Mouse (Mus musculus) MEL (cell line): Measurements from ENCODE around the gene D5Ertd579e. TPM values are rescaled to one million over a fixed set of nuclear protein-coding genes. Genes with fewer than 3 reads are reported as not detected.

Experiments used
- DNase-seq: peaks from one replicate; pipeline ENCODE4 v3.0.0; 2011; ENCODE audit warnings: low read depth, low spot score
- H3K27ac ChIP-seq: 2 replicates; pipeline ENCODE4 v1.5.1; 2012; ENCODE audit warnings: low read depth, mild to moderate bottlenecking, control low read depth, low read length, moderate library complexity; ENCODE audit not compliant: control insufficient read depth
- H3K27me3 ChIP-seq, 2 experiments: fragments of 150-350 bp in 1 of 2; sonication (generic) in 1 of 2; 2 replicates each; pipeline ENCODE4 v1.6.1; 2012; ENCODE audit warnings: low read length in 2 of 2, mild to moderate bottlenecking in 2 of 2, improper control_type of control experiment in 1 of 2, moderate library complexity in 1 of 2; ENCODE audit not compliant: insufficient read depth in 2 of 2, control insufficient read depth in 1 of 2
- H3K36me3 ChIP-seq, 2 experiments: 2 replicates each; pipeline ENCODE4 v1.6.1; 2012 to 2014; ENCODE audit warnings: low read length in 2 of 2, improper control_type of control experiment in 1 of 2, inconsistent platforms in 1 of 2, mild to moderate bottlenecking in 1 of 2; ENCODE audit not compliant: insufficient read depth in 2 of 2, control insufficient read depth in 1 of 2
- H3K4me1 ChIP-seq, 2 experiments: fragments of 150-350 bp in 1 of 2; sonication (generic) in 1 of 2; 2 replicates each; pipeline ENCODE4 v1.6.1; 2012; ENCODE audit warnings: low read length in 2 of 2, improper control_type of control experiment in 1 of 2, mild to moderate bottlenecking in 1 of 2; ENCODE audit not compliant: insufficient read depth in 2 of 2, control insufficient read depth in 1 of 2
- H3K4me3 ChIP-seq, 2 experiments: fragments of 150-350 bp in 1 of 2; sonication (generic) in 1 of 2; 2 replicates each; pipeline ENCODE4 v1.5.1; 2012; ENCODE audit warnings: low read depth in 2 of 2, low read length in 2 of 2, mild to moderate bottlenecking in 2 of 2, moderate library complexity in 2 of 2, control low read depth in 1 of 2, improper control_type of control experiment in 1 of 2; ENCODE audit not compliant: control insufficient read depth in 1 of 2, insufficient read depth in 1 of 2
- H3K79me2 ChIP-seq: 2 replicates; pipeline ENCODE4 v1.6.1; 2012; ENCODE audit warnings: mild to moderate bottlenecking, low read length, moderate library complexity; ENCODE audit not compliant: control insufficient read depth, poor library complexity, insufficient read depth
- H3K9ac ChIP-seq: 2 replicates; pipeline ENCODE4 v1.6.1; 2012; ENCODE audit warnings: low read depth, mild to moderate bottlenecking, control low read depth, low read length, moderate library complexity; ENCODE audit not compliant: control insufficient read depth, poor library complexity, severe bottlenecking
- H3K9me3 ChIP-seq: fragments of 150-350 bp; sonication (generic); replicated peaks from 2 replicates; pipeline ENCODE4 v1.6.1; 2012; ENCODE audit warnings: mild to moderate bottlenecking, low read length, improper control_type of control experiment, moderate library complexity; ENCODE audit not compliant: insufficient read depth
- BHLHE40 ChIP-seq: IDR thresholded peaks from 2 replicates; pipeline ENCODE4 v1.6.1; 2012; ENCODE audit warnings: low read depth, mild to moderate bottlenecking, inconsistent platforms, low read length, improper control_type of control experiment, borderline replicate concordance
- CHD1 ChIP-seq: IDR thresholded peaks from 2 replicates; pipeline ENCODE4 v1.6.1; 2012; ENCODE audit warnings: low read depth, mild to moderate bottlenecking, inconsistent platforms, low read length, improper control_type of control experiment
- CHD2 ChIP-seq: IDR thresholded peaks from 2 replicates; pipeline ENCODE4 v1.6.1; 2011; ENCODE audit warnings: low read length, improper control_type of control experiment
- E2F4 ChIP-seq: IDR thresholded peaks from 2 replicates; pipeline ENCODE4 v1.6.1; 2011; ENCODE audit warnings: low read depth, low read length, improper control_type of control experiment, borderline replicate concordance
- EP300 ChIP-seq, 2 experiments: IDR thresholded peaks; 2 replicates each; pipeline ENCODE4 v1.6.1; 2011; ENCODE audit warnings: improper control_type of control experiment in 2 of 2, low read length in 2 of 2, low read depth in 1 of 2, mild to moderate bottlenecking in 1 of 2
- GABPA ChIP-seq: IDR thresholded peaks from 2 replicates; pipeline ENCODE4 v1.6.1; 2012; ENCODE audit warnings: low read depth, mild to moderate bottlenecking, inconsistent platforms, low read length, improper control_type of control experiment, moderate library complexity
- GATA1 ChIP-seq: IDR thresholded peaks from 2 replicates; pipeline ENCODE4 v1.6.1; 2011; ENCODE audit warnings: low read depth, low read length, improper control_type of control experiment
- JUND ChIP-seq: IDR thresholded peaks from 2 replicates; pipeline ENCODE4 v1.6.1; 2011; ENCODE audit warnings: low read depth, mild to moderate bottlenecking, improper control_type of control experiment, low read length
- MAFK ChIP-seq: IDR thresholded peaks from 2 replicates; pipeline ENCODE4 v1.6.1; 2011; ENCODE audit warnings: low read depth, mild to moderate bottlenecking, low read length, improper control_type of control experiment, borderline replicate concordance
- MAX ChIP-seq: IDR thresholded peaks from 2 replicates; pipeline ENCODE4 v1.6.1; 2011; ENCODE audit warnings: low read length, improper control_type of control experiment
- MAZ ChIP-seq: IDR thresholded peaks from 2 replicates; pipeline ENCODE4 v1.6.1; 2012; ENCODE audit warnings: low read depth, mild to moderate bottlenecking, inconsistent platforms, low read length, improper control_type of control experiment
- MEF2A ChIP-seq: IDR thresholded peaks from 2 replicates; pipeline ENCODE4 v1.6.1; 2014; ENCODE audit warnings: low read depth, mild to moderate bottlenecking, inconsistent platforms, low read length, improper control_type of control experiment; ENCODE audit not compliant: poor library complexity, insufficient replicate concordance, severe bottlenecking; ENCODE audit errors: extremely low read depth
- MXI1 ChIP-seq: IDR thresholded peaks from 2 replicates; pipeline ENCODE4 v1.6.1; 2011; ENCODE audit warnings: mild to moderate bottlenecking, low read depth, low read length, improper control_type of control experiment
- MYB ChIP-seq: IDR thresholded peaks from 2 replicates; pipeline ENCODE4 v1.6.1; 2011; ENCODE audit warnings: mild to moderate bottlenecking, low read depth, low read length, improper control_type of control experiment
- MYC ChIP-seq: IDR thresholded peaks from 2 replicates; pipeline ENCODE4 v1.6.1; 2011; ENCODE audit warnings: low read depth, mild to moderate bottlenecking, low read length, improper control_type of control experiment, moderate library complexity
- NELFE ChIP-seq: IDR thresholded peaks from 2 replicates; pipeline ENCODE4 v1.6.1; 2011; ENCODE audit warnings: low read depth, low read length, improper control_type of control experiment
- POLR2A ChIP-seq, 2 experiments: IDR thresholded peaks; 2 replicates each; pipeline ENCODE4 v1.6.1; 2011 to 2012; ENCODE audit warnings: low read length in 2 of 2, mild to moderate bottlenecking in 2 of 2, control low read depth in 1 of 2, improper control_type of control experiment in 1 of 2, low read depth in 1 of 2, moderate library complexity in 1 of 2; ENCODE audit not compliant: control insufficient read depth in 1 of 2, insufficient read depth in 1 of 2, poor library complexity in 1 of 2
- POLR2AphosphoS2 ChIP-seq: IDR thresholded peaks from 2 replicates; pipeline ENCODE4 v1.6.1; 2011; ENCODE audit warnings: low read length, improper control_type of control experiment
- POLR2AphosphoS5 ChIP-seq: IDR thresholded peaks from 2 replicates; pipeline ENCODE4 v1.6.1; 2012; ENCODE audit warnings: low read depth, borderline replicate concordance, mild to moderate bottlenecking, inconsistent platforms, low read length, moderate library complexity, mixed read lengths
- RAD21 ChIP-seq: IDR thresholded peaks from 2 replicates; pipeline ENCODE4 v1.6.1; 2011; ENCODE audit warnings: mild to moderate bottlenecking, low read depth, low read length, improper control_type of control experiment
- RCOR1 ChIP-seq: IDR thresholded peaks from 2 replicates; pipeline ENCODE4 v1.6.1; 2012; ENCODE audit warnings: low read depth, mild to moderate bottlenecking, inconsistent platforms, low read length, improper control_type of control experiment
- SIN3A ChIP-seq: IDR thresholded peaks from 2 replicates; pipeline ENCODE4 v1.6.1; 2012; ENCODE audit warnings: low read length, improper control_type of control experiment, inconsistent platforms
- TAL1 ChIP-seq: IDR thresholded peaks from 2 replicates; pipeline ENCODE4 v1.6.1; 2012; ENCODE audit warnings: mild to moderate bottlenecking, inconsistent platforms, low read length, moderate library complexity, mixed read lengths
- TBP ChIP-seq: IDR thresholded peaks from 2 replicates; pipeline ENCODE4 v1.8.0; 2011; ENCODE audit warnings: low read depth, low read length, improper control_type of control experiment
- TCF12 ChIP-seq: IDR thresholded peaks from 2 replicates; pipeline ENCODE4 v1.6.1; 2014; ENCODE audit warnings: low read depth, mild to moderate bottlenecking, inconsistent platforms, low read length, improper control_type of control experiment, moderate library complexity
- UBTF ChIP-seq: IDR thresholded peaks from 2 replicates; pipeline ENCODE4 v1.6.1; 2012; ENCODE audit warnings: low read depth, mild to moderate bottlenecking, inconsistent platforms, low read length, improper control_type of control experiment, moderate library complexity, borderline replicate concordance; ENCODE audit not compliant: insufficient read depth
- USF1 ChIP-seq: IDR thresholded peaks from 2 replicates; pipeline ENCODE4 v1.6.1; 2014; ENCODE audit warnings: low read depth, mild to moderate bottlenecking, inconsistent platforms, low read length, improper control_type of control experiment, moderate library complexity
- USF2 ChIP-seq, 2 experiments: IDR thresholded peaks; 2 replicates each; pipeline ENCODE4 v1.6.1; 2011 to 2012; ENCODE audit warnings: improper control_type of control experiment in 2 of 2, low read length in 2 of 2, borderline replicate concordance in 1 of 2, inconsistent platforms in 1 of 2, low read depth in 1 of 2, mild to moderate bottlenecking in 1 of 2; ENCODE audit not compliant: insufficient read depth in 1 of 2
- ZC3H11A ChIP-seq: IDR thresholded peaks from 2 replicates; pipeline ENCODE4 v1.6.1; 2012; ENCODE audit warnings: low read depth, mild to moderate bottlenecking, inconsistent platforms, low read length, improper control_type of control experiment
- ZKSCAN1 ChIP-seq: IDR thresholded peaks from 2 replicates; pipeline ENCODE4 v1.6.1; 2012; ENCODE audit warnings: low read depth, mild to moderate bottlenecking, inconsistent platforms, low read length, improper control_type of control experiment, moderate library complexity
- ZMIZ1 ChIP-seq: IDR thresholded peaks from 2 replicates; pipeline ENCODE4 v1.6.1; 2012; ENCODE audit warnings: low read depth, mild to moderate bottlenecking, inconsistent platforms, low read length, improper control_type of control experiment, moderate library complexity
- ZNF384 ChIP-seq: IDR thresholded peaks from 2 replicates; pipeline ENCODE4 v1.6.1; 2012; ENCODE audit warnings: low read depth, mild to moderate bottlenecking, inconsistent platforms, low read length, improper control_type of control experiment
- polyA plus RNA-seq, 2 experiments: library from polyadenylated mRNA; stranded (reverse) in 1 of 2; unstranded in 1 of 2; fragments of >175 nt in 1 of 2; fragments of >200 nt in 1 of 2; gene quantifications; 2 replicates each; pipeline versions ENCODE4 v1.2.1 to v1.2.4; 2012; ENCODE audit warnings: low replicate concordance in 2 of 2, low read depth in 1 of 2; ENCODE audit not compliant: insufficient read length in 2 of 2, insufficient read depth in 1 of 2, missing spikeins in 1 of 2
- total RNA-seq: library from RNA; depleted of rRNA; stranded (reverse); fragments of 300-350 nt; gene quantifications from 2 replicates; pipeline ENCODE4 v1.2.3, GENCODE M21; 2012

Gene D5Ertd579e
- total and polyA plus RNA-seq, 3 experiments: 15.9 to 31.1 TPM; not detected in 1

DNA sequence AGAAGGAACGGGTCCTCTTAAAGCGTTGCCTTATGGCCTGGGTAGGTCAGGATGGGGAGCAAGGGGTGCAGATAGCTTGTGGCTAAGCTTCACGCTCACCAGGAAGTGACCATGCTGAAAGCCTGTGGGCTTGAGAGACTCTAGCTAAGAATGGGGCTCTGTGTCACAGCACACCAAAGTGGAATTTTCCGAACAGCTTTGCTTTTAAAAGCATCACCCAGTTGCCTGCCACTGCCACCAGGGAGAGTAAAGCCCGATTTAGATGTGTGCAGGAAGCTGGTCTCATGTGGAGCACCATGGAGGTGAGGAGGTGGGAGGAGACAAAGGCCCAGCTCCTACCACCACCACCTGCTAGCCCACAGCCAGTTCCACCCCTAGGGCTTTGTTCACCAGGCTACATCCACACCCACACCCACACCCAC, 105.3 kb downstream of the D5Ertd579e start:
- Histone ChIP-seq H3K79me2 (no peaks in the 10 kb centered on the region), H3K36me3 (peaks cover 0 to 12% of the 10 kb centered on the region in 2 experiments; a peak in 2 of 4 replicates), H3K4me1 (peaks cover 0 to 11% of the 10 kb centered on the region in 2 experiments; a peak in 3 of 4 replicates), H3K4me3 (no peak overlapping the region), H3K27me3 (peaks cover 0 to 1% of the 10 kb centered on the region in 2 experiments; a peak in 3 of 4 replicates), H3K27ac (no peak overlapping the region), H3K9me3 (no peaks in the 10 kb centered on the region), H3K9ac (no peak overlapping the region)
- DNase-seq: no peak
- TF ChIP-seq NELFE (no peak), SIN3A (no peak), MEF2A (no peak), ZC3H11A (no peak), TBP (no peak), RCOR1 (no peak), CHD1 (no peak), JUND (no peak), POLR2AphosphoS2 (no peak), TAL1 (no peak), BHLHE40 (no peak), GATA1 (no peak), USF2 (IDR thresholded peaks at IDR 0.05; ENCODE audit: borderline replicate concordance in 1 of 2, insufficient read depth in 1 of 2, low read depth in 1 of 2, low read length in 2 of 2) (no peak), CHD2 (no peak), ZMIZ1 (no peak), UBTF (no peak), GABPA (no peak), MXI1 (no peak)

DNA sequence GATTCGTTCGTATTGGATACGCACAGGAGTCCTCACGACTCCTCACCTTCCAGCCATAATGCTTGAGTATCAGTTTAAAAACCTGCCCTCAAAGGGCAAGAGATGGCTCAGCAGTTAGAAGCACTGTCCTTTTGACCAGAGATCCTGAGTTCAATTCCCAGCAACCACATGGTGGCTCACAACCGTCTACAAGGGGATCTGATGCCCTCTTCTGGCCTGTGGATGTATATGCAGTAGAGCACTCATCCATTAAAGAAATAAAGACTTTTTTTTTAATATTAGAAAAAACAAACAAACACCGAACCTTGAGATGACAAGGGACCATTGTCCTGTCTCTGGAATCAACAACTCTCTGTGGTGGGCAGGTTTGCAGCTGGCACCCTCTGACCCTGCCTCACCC, 111.5 kb downstream of the D5Ertd579e start:
- Histone ChIP-seq H3K27ac (no peak overlapping the region), H3K79me2 (no peaks in the 10 kb centered on the region; the same call in 1 of the 2 replicates), H3K9ac (no peak overlapping the region), H3K27me3 (no peaks in the 10 kb centered on the region; a peak in 1 of 4 replicates), H3K4me3 (no peak overlapping the region), H3K4me1 (peaks cover 3 to 24% of the 10 kb centered on the region in 2 experiments), H3K36me3 (peaks cover 0 to 16% of the 10 kb centered on the region in 2 experiments; a peak in 2 of 4 replicates), H3K9me3 (no peaks in the 10 kb centered on the region)
- DNase-seq: peak; percentile 79
- TF ChIP-seq MEF2A (no peak), MAFK (no peak), GATA1 (no peak), CHD2 (no peak), POLR2AphosphoS5 (no peak), MAX (no peak; the same call in 1 of the 2 replicates), NELFE (no peak), RAD21 (peak; percentile 86), TCF12 (no peak), ZMIZ1 (no peak), E2F4 (no peak), EP300 (IDR thresholded peaks at IDR 0.05; ENCODE audit: low read depth in 1 of 2, low read length in 2 of 2) (no peak), MXI1 (no peak), ZNF384 (peak; percentile 87), ZKSCAN1 (no peak), CHD1 (no peak), SIN3A (peak; percentile 67), MYB (no peak), MYC (peak; percentile 96), POLR2A (IDR thresholded peaks at IDR 0.05; ENCODE audit: control insufficient read depth in 1 of 2, insufficient read depth in 1 of 2, low read depth in 1 of 2, low read length in 2 of 2, poor library complexity in 1 of 2) (no peak), MAZ (no peak), USF1 (no peak)
